Comparison of ENCODE assay signal across 8 mouse cellular contexts in the genomic region with DNA sequence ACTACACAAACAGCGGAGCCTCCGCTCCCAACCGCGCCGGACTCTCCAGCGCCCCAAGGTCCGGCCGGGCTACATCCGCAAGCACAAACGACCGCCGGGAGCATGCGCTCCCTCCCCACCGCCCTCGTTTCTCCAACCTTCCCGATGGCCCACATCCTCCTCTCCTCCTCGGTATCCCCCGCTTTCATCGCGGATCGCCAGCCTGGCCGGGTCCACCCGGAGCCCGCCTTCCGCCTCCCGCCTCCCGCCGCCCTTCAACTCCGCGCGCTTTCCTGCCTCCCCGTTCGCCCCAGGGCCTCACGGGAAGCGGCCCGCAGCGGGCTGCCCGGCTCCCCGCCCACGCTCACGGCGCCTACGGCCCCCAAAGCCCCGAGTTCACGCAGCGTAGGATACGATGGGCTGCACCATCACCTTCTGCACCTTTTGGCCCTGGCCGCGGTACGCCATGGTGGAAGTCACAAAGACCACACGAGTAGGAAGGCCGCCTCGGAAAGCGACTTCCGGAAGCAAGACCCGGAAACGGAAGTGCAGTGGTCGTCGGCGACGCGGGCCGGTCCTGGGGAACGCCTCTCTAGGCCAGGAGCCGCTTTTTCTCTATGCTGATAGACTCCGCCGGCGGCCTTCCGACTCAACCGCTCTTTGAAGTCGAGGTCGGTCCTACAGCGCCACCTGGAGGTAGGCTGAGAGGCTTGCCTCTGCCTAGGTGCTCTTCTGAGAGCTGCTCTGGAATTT. TPM values are rescaled to one million over a fixed set of nuclear protein-coding genes. Genes with fewer than 3 reads are reported as not detected.
DNase-seq lines count a peak whose midpoint lies in the region; ATAC-seq lines count a peak whose summit lies in the region.

Gene Snrpe, minus strand, starts transcription at position 521 of the 732 bp plus-strand sequence.

- H3K27me3 ChIP-seq in heart, embryonic 14.5 days (ENCODE audit: control insufficient read depth, insufficient read depth, low read length), result no peaks in the 10 kb centered on the region
- H3K27me3 ChIP-seq in liver, embryonic 13.5 days, result no peaks in the 10 kb centered on the region
- H3K27me3 ChIP-seq in stomach, embryonic 16.5 days (ENCODE audit: control insufficient read depth, insufficient read depth, low read length), result no peaks in the 10 kb centered on the region

- H3K4me2 ChIP-seq in heart, embryonic 14.5 days (ENCODE audit: low read length), result peak within 1 kb of the TSS; percentile 84
- H3K4me2 ChIP-seq in liver, embryonic 13.5 days, result peak within 1 kb of the TSS; percentile 79
- H3K4me2 ChIP-seq in stomach, embryonic 16.5 days (ENCODE audit: low read depth, low read length), result peak within 1 kb of the TSS; percentile 73

- peak within 1 kb of the TSS; percentile 92 to 96 for H3K27ac ChIP-seq in heart, embryonic 14.5 days (replicated peaks in 1 of 2; ENCODE audit: control insufficient read depth in 1 of 2, insufficient read depth in 1 of 2, low read depth in 2 of 2, low read length in 2 of 2)
- peak within 1 kb of the TSS; percentile 83 for H3K27ac ChIP-seq in liver, embryonic 13.5 days
- peak within 1 kb of the TSS; percentile 94 for H3K27ac ChIP-seq in stomach, embryonic 16.5 days (ENCODE audit: low read length)

- no peaks in the 10 kb centered on the region for H3K9me3 ChIP-seq in heart, embryonic 14.5 days (ENCODE audit: control insufficient read depth, low read length)
- no peaks in the 10 kb centered on the region for H3K9me3 ChIP-seq in liver, embryonic 13.5 days (replicated peaks)
- H3K9me3 ChIP-seq in stomach, embryonic 16.5 days (replicated peaks; ENCODE audit: control insufficient read depth, low read length), result no peaks in the 10 kb centered on the region

- peak; percentile 97 for DNase-seq in c-Kit-negative CD71-positive TER-119-positive erythroid progenitor cells, embryonic 14.5 days (ENCODE audit: low read depth, low spot score)
- peak; percentile 93 for DNase-seq in fibroblast of lung, adult 2 months (ENCODE audit: low read depth)
- DNase-seq in kidney, postnatal 14 days, result peak; percentile 97
- DNase-seq in liver, embryonic 13.5 days, result peak; percentile 92
- peak; percentile 100 for DNase-seq in neural tube, embryonic 10.5 days (ENCODE audit: extremely low spot score, low spot score)

- H3K36me3 ChIP-seq in heart, embryonic 14.5 days (ENCODE audit: control insufficient read depth, insufficient read depth, low read length), result peaks cover 49% of the 10 kb centered on the region
- H3K36me3 ChIP-seq in liver, embryonic 13.5 days, result peaks cover 38% of the 10 kb centered on the region
- H3K36me3 ChIP-seq in stomach, embryonic 16.5 days (ENCODE audit: control insufficient read depth, insufficient read depth, low read length), result peaks cover 12% of the 10 kb centered on the region

- peak within 1 kb of the TSS; percentile 93 for H3K9ac ChIP-seq in heart, embryonic 14.5 days (ENCODE audit: low read length)
- H3K9ac ChIP-seq in liver, embryonic 13.5 days, result peak within 1 kb of the TSS; percentile 91
- H3K9ac ChIP-seq in stomach, embryonic 16.5 days (ENCODE audit: low read length), result peak within 1 kb of the TSS; percentile 97

- peaks cover 0 to 6% of the 10 kb centered on the region in 2 experiments; a peak in 2 of 4 replicates for H3K4me1 ChIP-seq in heart, embryonic 14.5 days (ENCODE audit: control insufficient read depth in 2 of 2, insufficient read depth in 2 of 2, low read length in 2 of 2)
- H3K4me1 ChIP-seq in liver, embryonic 13.5 days (replicated peaks), result peaks cover 38% of the 10 kb centered on the region
- 0 out of 2 replicates have a peak, but pooled peaks cover 4% of the 10 kb centered on the region for H3K4me1 ChIP-seq in stomach, embryonic 16.5 days (ENCODE audit: control insufficient read depth, insufficient read depth, low read length)

- peak within 1 kb of the TSS; percentile 94 to 98 for H3K4me3 ChIP-seq in heart, embryonic 14.5 days (ENCODE audit: control insufficient read depth in 1 of 2, insufficient read depth in 1 of 2, low read depth in 1 of 2, low read length in 2 of 2)
- peak within 1 kb of the TSS; percentile 88 for H3K4me3 ChIP-seq in liver, embryonic 13.5 days (replicated peaks)
- peak within 1 kb of the TSS; percentile 93 for H3K4me3 ChIP-seq in stomach, embryonic 16.5 days (replicated peaks; ENCODE audit: low read length)

- under 1% methylated on average over 73 of the region's 73 CpGs for WGBS in heart, embryonic 14.5 days
- WGBS in liver, embryonic 13.5 days (ENCODE audit: insufficient replicate concordance), result under 1% methylated on average over 73 of the region's 73 CpGs
- under 1% methylated on average over 72 of the region's 73 CpGs for WGBS in stomach, embryonic 16.5 days

- ATAC-seq in CD4-positive, CD25-positive, alpha-beta regulatory T cell, adult 4 months, result peak; percentile 98
- ATAC-seq in heart, embryonic 14.5 days (ENCODE audit: insufficient number of reproducible peaks, insufficient read depth, low FRiP score, low read depth), result peak; percentile 95
- peak; percentile 97 for ATAC-seq in liver, embryonic 13.5 days (ENCODE audit: low read depth)
- ATAC-seq in stomach, embryonic 16.5 days (ENCODE audit: insufficient read depth, low FRiP score), result peak; percentile 98

RNA-seq across cellular contexts. Expression of gene Snrpe, which starts in this region (rescaled TPM):
- 100 to 1,000 TPM; 281 to 399 TPM for polyA plus RNA-seq in CD4-positive, CD25-positive, alpha-beta regulatory T cell, adult 4 months (2017; shearing (Covaris generic))
- 479 and 493 TPM in 2 replicates for polyA plus RNA-seq in heart, embryonic 14.5 days (2014; fragmentation: Nextera tagmentation; extraction: Ambion mirVana)
- polyA plus RNA-seq in liver, embryonic 13.5 days (2015; fragmentation: Nextera tagmentation; extraction: Ambion mirVana), result 501 and 514 TPM in 2 replicates
- 439 and 513 TPM in 2 replicates for polyA plus RNA-seq in stomach, embryonic 16.5 days (2015; fragmentation: Nextera tagmentation; extraction: Ambion mirVana)

Comparison
In these comparisons a context has a peak if more than half of its experiments do, and no peak if none do; other contexts are left out.
1. Peak in every context shown above with its lines: DNase-seq, ATAC-seq, H3K4me3 ChIP-seq and H3K27ac ChIP-seq.